ENCODE assay signal across 8 mouse cellular contexts in genomic region chr10:82629111-82629585, GRCm38 (mm10). TPM values are rescaled to one million over a fixed set of nuclear protein-coding genes. Genes with fewer than 3 reads are reported as not detected.
A peak's percentile ranks its signal among the peaks of the same experiment; 100 is the strongest.
DNase-seq lines count a peak whose midpoint lies in the region; ATAC-seq and TF ChIP-seq lines count a peak whose summit lies in the region.

No protein-coding gene starts in this region.

- no peak for TF ChIP-seq CTCF in stomach, postnatal 0 days (IDR thresholded peaks at IDR 0.05; ENCODE audit: low read depth)

- peak overlapping the region; percentile 92 for H3K27ac ChIP-seq in embryonic facial prominence, embryonic 13.5 days
- H3K27ac ChIP-seq in intestine, embryonic 15.5 days: peak overlapping the region; percentile 79
- H3K27ac ChIP-seq in stomach, postnatal 0 days (replicated peaks): peak overlapping the region; percentile 96

- H3K9me3 ChIP-seq in embryonic facial prominence, embryonic 13.5 days: no peaks in the 10 kb centered on the region
- H3K9me3 ChIP-seq in intestine, embryonic 15.5 days: no peaks in the 10 kb centered on the region; the same call in 1 of the 2 replicates
- H3K9me3 ChIP-seq in stomach, postnatal 0 days (ENCODE audit: control insufficient read depth, low read length): no peaks in the 10 kb centered on the region

- H3K4me1 ChIP-seq in embryonic facial prominence, embryonic 13.5 days: peaks cover 10% of the 10 kb centered on the region
- H3K4me1 ChIP-seq in intestine, embryonic 15.5 days (replicated peaks): peaks cover 13% of the 10 kb centered on the region
- peaks cover 2% of the 10 kb centered on the region for H3K4me1 ChIP-seq in stomach, postnatal 0 days (replicated peaks; ENCODE audit: control insufficient read depth, insufficient read depth)

- peak overlapping the region; percentile 92 for H3K9ac ChIP-seq in embryonic facial prominence, embryonic 13.5 days
- H3K9ac ChIP-seq in intestine, embryonic 15.5 days: peak overlapping the region; percentile 91
- peak overlapping the region; percentile 82 for H3K9ac ChIP-seq in stomach, postnatal 0 days (ENCODE audit: low read length)

- peak overlapping the region; percentile 91 for H3K4me2 ChIP-seq in embryonic facial prominence, embryonic 13.5 days
- peak overlapping the region; percentile 76 for H3K4me2 ChIP-seq in intestine, embryonic 15.5 days (replicated peaks)
- peak overlapping the region; percentile 83 for H3K4me2 ChIP-seq in stomach, postnatal 0 days (replicated peaks; ENCODE audit: low read depth)

- DNase-seq in gastrocnemius, adult 8-10 months (ENCODE audit: low spot score in 2 of 2): peak; percentile 5 to 8
- no peak for DNase-seq in gastrocnemius, postnatal 10 days
- peak; percentile 23 for DNase-seq in lung, postnatal 36 days
- DNase-seq in stomach, postnatal 0 days (ENCODE audit: low spot score): no peak
- DNase-seq in left cerebral cortex, adult 9 months (ENCODE audit: low spot score in 2 of 2): no peak

- peaks cover 20% of the 10 kb centered on the region for H3K36me3 ChIP-seq in embryonic facial prominence, embryonic 13.5 days
- H3K36me3 ChIP-seq in intestine, embryonic 15.5 days: peaks cover 6% of the 10 kb centered on the region; the same call in 1 of the 2 replicates
- H3K36me3 ChIP-seq in stomach, postnatal 0 days (ENCODE audit: control insufficient read depth, insufficient read depth, low read length): no peaks in the 10 kb centered on the region

- H3K4me3 ChIP-seq in embryonic facial prominence, embryonic 13.5 days: peak overlapping the region; percentile 80
- peak overlapping the region; percentile 74 for H3K4me3 ChIP-seq in intestine, embryonic 15.5 days (replicated peaks)
- H3K4me3 ChIP-seq in stomach, postnatal 0 days (ENCODE audit: low read depth, low read length): peak overlapping the region; percentile 74

- peak; percentile 21 for ATAC-seq in CD4-positive, CD25-positive, alpha-beta regulatory T cell, adult 4 months
- ATAC-seq in embryonic facial prominence, embryonic 13.5 days (ENCODE audit: insufficient number of reproducible peaks, insufficient read depth, low FRiP score, low TSS enrichment, low read depth): peak; percentile 6; the same call in 1 of the 2 replicates
- ATAC-seq in intestine, embryonic 15.5 days: peak; percentile 30
- no peak; the same call in 1 of the 2 replicates for ATAC-seq in stomach, postnatal 0 days (ENCODE audit: low FRiP score, low TSS enrichment)

- H3K27me3 ChIP-seq in embryonic facial prominence, embryonic 13.5 days: no peaks in the 10 kb centered on the region
- H3K27me3 ChIP-seq in intestine, embryonic 15.5 days (replicated peaks): no peaks in the 10 kb centered on the region
- no peaks in the 10 kb centered on the region for H3K27me3 ChIP-seq in stomach, postnatal 0 days (ENCODE audit: control insufficient read depth, insufficient read depth, low read length)

- no peak for TF ChIP-seq EP300 in stomach, postnatal 0 days (optimal IDR thresholded peaks at IDR 0.05)

- WGBS in embryonic facial prominence, embryonic 13.5 days: 5% methylated on average over 11 of the region's 11 CpGs
- WGBS in intestine, embryonic 15.5 days: 5% methylated on average over 11 of the region's 11 CpGs
- WGBS in stomach, postnatal 0 days: 7% methylated on average over 11 of the region's 11 CpGs

RNA-seq across cellular contexts. Expression of gene Tdg, which starts 0.5 kb away (rescaled TPM):
- total RNA-seq in gastrocnemius, adult 8-10 months (2022): 10 to 100 TPM in 3 of 4 experiments, 1 to 10 TPM in 1; 9.7 to 15.1 (median 11.9) TPM
- 10 to 100 TPM; 19.4 to 26.8 TPM for total RNA-seq in gastrocnemius, postnatal 10 days (2021)
- 10 to 100 TPM; 23.4 to 40.3 TPM for polyA plus RNA-seq in CD4-positive, CD25-positive, alpha-beta regulatory T cell, adult 4 months (2017; shearing (Covaris generic))
- polyA plus RNA-seq in embryonic facial prominence, embryonic 13.5 days (2015; fragmentation: Nextera tagmentation; extraction: Ambion mirVana): 153 and 156 TPM in 2 replicates
- 122 and 128 TPM in 2 replicates for polyA plus RNA-seq in intestine, embryonic 15.5 days (2015; fragmentation: Nextera tagmentation; extraction: Ambion mirVana)
- 56.9 and 60.2 TPM in 2 replicates for polyA plus RNA-seq in stomach, postnatal 0 days (2015; fragmentation: Nextera tagmentation; extraction: Ambion mirVana)

RNA-seq across cellular contexts. Expression of gene 1190007I07Rik, which starts 6.1 kb away (rescaled TPM):
- 10 to 100 TPM; 24.7 to 33.5 (median 30.4) TPM for total RNA-seq in gastrocnemius, adult 8-10 months (2022)
- total RNA-seq in gastrocnemius, postnatal 10 days (2021): 10 to 100 TPM; 27.0 to 28.9 TPM
- polyA plus RNA-seq in CD4-positive, CD25-positive, alpha-beta regulatory T cell, adult 4 months (2017; shearing (Covaris generic)): 10 to 100 TPM; 22.2 to 27.0 TPM
- 39.7 and 43.2 TPM in 2 replicates for polyA plus RNA-seq in embryonic facial prominence, embryonic 13.5 days (2015; fragmentation: Nextera tagmentation; extraction: Ambion mirVana)
- polyA plus RNA-seq in intestine, embryonic 15.5 days (2015; fragmentation: Nextera tagmentation; extraction: Ambion mirVana): 57.5 and 68.4 TPM in 2 replicates
- 37.5 and 38.0 TPM in 2 replicates for polyA plus RNA-seq in stomach, postnatal 0 days (2015; fragmentation: Nextera tagmentation; extraction: Ambion mirVana)

Comparison
In these comparisons a context has a peak if more than half of its experiments do, and no peak if none do; other contexts are left out.
1. DNase-seq: peak in gastrocnemius, adult 8-10 months (2 of 2) and lung, postnatal 36 days (single experiment); none in gastrocnemius, postnatal 10 days (single experiment), stomach, postnatal 0 days (single experiment) and left cerebral cortex, adult 9 months (0 of 2).
2. Peak in every context shown above with its lines, with median percentiles within 50 percentile points of each other: H3K27ac ChIP-seq, H3K4me2 ChIP-seq, H3K4me3 ChIP-seq and H3K9ac ChIP-seq.